Mouse (Mus musculus): Measurements from ENCODE around the gene Plekhm1. TPM values are rescaled to one million over a fixed set of nuclear protein-coding genes. Genes with fewer than 3 reads are reported as not detected.

The Plekhm1 gene
- polyA plus RNA-seq, 1 experiment from 2014 or later: 11.6 TPM

- H3K27ac ChIP-seq (replicated peaks; ENCODE audit: low read depth, low read length): no peak overlapping the region
- no peak overlapping the region for H3K4me2 ChIP-seq (ENCODE audit: low read length)
- DNase-seq (no peak), ATAC-seq (ENCODE audit: low FRiP score, low TSS enrichment) (no peak)
- H3K27me3 ChIP-seq (ENCODE audit: control insufficient read depth, insufficient read depth, low read length): peaks cover 23% of the 10 kb centered on the region
- WGBS: 93% methylated on average over 2 of the region's 2 CpGs
- no peak overlapping the region for H3K4me3 ChIP-seq (replicated peaks; ENCODE audit: low read depth, low read length)
- no peak overlapping the region for H3K9ac ChIP-seq (replicated peaks; ENCODE audit: low read length)
- H3K9me3 ChIP-seq (ENCODE audit: control insufficient read depth, low read length): no peaks in the 10 kb centered on the region
- H3K36me3 ChIP-seq (ENCODE audit: control insufficient read depth, insufficient read depth, low read length): no peaks in the 10 kb centered on the region
- H3K4me1 ChIP-seq (ENCODE audit: control insufficient read depth, insufficient read depth, low read length): 0 out of 2 replicates have a peak, but pooled peaks cover 3% of the 10 kb centered on the region
Observed at GRCm38 (mm10) chr11:103337180-103337579, 75.3 kb downstream of the Plekhm1 start.

- no peaks in the 10 kb centered on the region for H3K9me3 ChIP-seq (ENCODE audit: control insufficient read depth, low read length)
- no peak for ATAC-seq (ENCODE audit: low FRiP score, low TSS enrichment)
- no peak overlapping the region for H3K4me2 ChIP-seq (ENCODE audit: low read length)
- H3K4me3 ChIP-seq (replicated peaks; ENCODE audit: low read depth, low read length): no peak overlapping the region
- 0 out of 2 replicates have a peak, but pooled peaks cover 3% of the 10 kb centered on the region for H3K4me1 ChIP-seq (ENCODE audit: control insufficient read depth, insufficient read depth, low read length)
- H3K9ac ChIP-seq (replicated peaks; ENCODE audit: low read length): no peak overlapping the region
- H3K36me3 ChIP-seq (ENCODE audit: control insufficient read depth, insufficient read depth, low read length): no peaks in the 10 kb centered on the region
- WGBS: 86% methylated on average over 5 of the region's 5 CpGs
- H3K27me3 ChIP-seq (ENCODE audit: control insufficient read depth, insufficient read depth, low read length): peaks cover 23% of the 10 kb centered on the region
- no peak overlapping the region for H3K27ac ChIP-seq (replicated peaks; ENCODE audit: low read depth, low read length)
- no peak for DNase-seq
Observed at GRCm38 (mm10) chr11:103335561-103335960, 76.9 kb downstream of the Plekhm1 start.

DNA sequence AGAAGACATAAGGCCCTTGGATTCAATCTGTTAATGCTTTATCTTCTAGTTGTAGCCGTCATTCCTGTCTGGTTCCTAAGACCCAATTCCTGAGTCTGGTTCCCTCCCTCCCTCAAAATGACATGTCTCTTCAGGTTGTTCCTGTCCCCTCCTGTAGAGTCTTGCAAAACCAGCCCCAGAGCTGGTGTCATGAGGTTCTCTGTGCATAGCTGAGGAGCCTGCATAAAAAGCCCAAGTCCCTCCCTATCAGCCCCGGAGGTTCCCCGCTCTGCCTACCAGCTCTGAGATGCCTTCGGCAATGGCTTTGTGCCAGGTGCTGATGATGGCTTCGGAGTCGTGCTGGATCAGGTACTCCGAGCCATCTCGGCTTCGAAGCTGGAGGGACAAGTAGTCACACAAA, 77.6 kb downstream of the Plekhm1 start:
- DNase-seq (no peak), ATAC-seq (ENCODE audit: low FRiP score, low TSS enrichment) (no peak)
- no peak overlapping the region for H3K4me2 ChIP-seq (ENCODE audit: low read length)
- no peaks in the 10 kb centered on the region for H3K9me3 ChIP-seq (ENCODE audit: control insufficient read depth, low read length)
- H3K4me3 ChIP-seq (replicated peaks; ENCODE audit: low read depth, low read length): no peak overlapping the region
- WGBS: 84% methylated on average over 9 of the region's 9 CpGs
- no peak overlapping the region for H3K27ac ChIP-seq (replicated peaks; ENCODE audit: low read depth, low read length)
- H3K36me3 ChIP-seq (ENCODE audit: control insufficient read depth, insufficient read depth, low read length): no peaks in the 10 kb centered on the region
- 0 out of 2 replicates have a peak, but pooled peaks cover 3% of the 10 kb centered on the region for H3K4me1 ChIP-seq (ENCODE audit: control insufficient read depth, insufficient read depth, low read length)
- H3K9ac ChIP-seq (replicated peaks; ENCODE audit: low read length): no peak overlapping the region
- peaks cover 23% of the 10 kb centered on the region for H3K27me3 ChIP-seq (ENCODE audit: control insufficient read depth, insufficient read depth, low read length)

GRCm38 (mm10) chr11:103333719-103334398, 78.6 kb downstream of the Plekhm1 start:
- DNase-seq (peak; percentile 76), ATAC-seq (ENCODE audit: low FRiP score, low TSS enrichment) (0 out of 2 replicates have a peak, but pooled peaks have one; percentile 34)
- Histone ChIP-seq H3K9ac (replicated peaks; ENCODE audit: low read length) (peak overlapping the region; percentile 21; the same call in 1 of the 2 replicates), H3K4me1 (ENCODE audit: control insufficient read depth, insufficient read depth, low read length) (0 out of 2 replicates have a peak, but pooled peaks cover 3% of the 10 kb centered on the region), H3K27me3 (ENCODE audit: control insufficient read depth, insufficient read depth, low read length) (peaks cover 23% of the 10 kb centered on the region), H3K9me3 (ENCODE audit: control insufficient read depth, low read length) (no peaks in the 10 kb centered on the region), H3K27ac (replicated peaks; ENCODE audit: low read depth, low read length) (no peak overlapping the region), H3K36me3 (ENCODE audit: control insufficient read depth, insufficient read depth, low read length) (no peaks in the 10 kb centered on the region), H3K4me3 (replicated peaks; ENCODE audit: low read depth, low read length) (peak overlapping the region; percentile 25), H3K4me2 (ENCODE audit: low read length) (peak overlapping the region; percentile 55)
- 17% methylated on average over 40 of the region's 40 CpGs for WGBS

GRCm38 (mm10) chr11:103332890-103333651, 79.4 kb downstream of the Plekhm1 start:
- WGBS: 20% methylated on average over 34 of the region's 34 CpGs

DNA sequence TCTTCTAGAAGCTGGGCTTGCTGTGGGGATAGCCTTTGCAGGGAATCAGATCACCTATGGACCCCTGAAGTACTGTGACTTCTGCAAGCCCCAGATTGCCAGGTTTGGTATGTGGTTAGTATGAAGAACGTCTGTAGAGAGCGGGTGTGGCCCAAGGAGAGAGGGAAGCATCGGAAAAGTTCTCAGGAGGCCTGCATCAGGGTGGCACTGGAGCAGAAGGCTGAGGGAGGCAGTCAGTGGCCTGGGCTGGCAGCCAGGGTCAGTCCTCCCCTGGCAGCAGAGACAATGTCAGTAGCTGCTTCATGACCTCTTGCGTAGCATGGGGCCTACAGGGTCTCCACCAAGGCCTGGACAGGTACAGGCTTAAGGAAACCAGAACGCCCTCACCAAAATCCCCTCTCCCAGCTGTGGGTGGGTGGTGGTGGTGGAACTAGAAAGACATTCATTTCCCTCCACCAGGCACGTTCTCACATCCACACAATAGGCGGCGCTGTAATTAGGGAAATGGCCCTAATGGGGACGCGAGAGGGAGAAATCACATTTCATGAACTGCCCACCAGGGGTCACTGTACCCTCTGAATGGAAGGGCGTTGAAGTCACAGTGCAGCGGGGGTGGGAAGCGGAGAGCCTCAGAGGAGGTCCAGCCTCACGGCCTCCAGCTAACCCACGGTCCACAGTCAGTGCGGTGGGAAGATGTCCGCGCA, 80.1 kb downstream of the Plekhm1 start:
- peaks cover 23% of the 10 kb centered on the region for H3K27me3 ChIP-seq (ENCODE audit: control insufficient read depth, insufficient read depth, low read length)
- no peaks in the 10 kb centered on the region for H3K36me3 ChIP-seq (ENCODE audit: control insufficient read depth, insufficient read depth, low read length)
- peak; percentile 37; the same call in 1 of the 2 replicates for ATAC-seq (ENCODE audit: low FRiP score, low TSS enrichment)
- H3K4me1 ChIP-seq (ENCODE audit: control insufficient read depth, insufficient read depth, low read length): 0 out of 2 replicates have a peak, but pooled peaks cover 3% of the 10 kb centered on the region
- no peaks in the 10 kb centered on the region for H3K9me3 ChIP-seq (ENCODE audit: control insufficient read depth, low read length)
- H3K4me2 ChIP-seq (ENCODE audit: low read length): peak overlapping the region; percentile 55
- H3K27ac ChIP-seq (replicated peaks; ENCODE audit: low read depth, low read length): no peak overlapping the region
- H3K9ac ChIP-seq (replicated peaks; ENCODE audit: low read length): peak overlapping the region; percentile 21; the same call in 1 of the 2 replicates
- DNase-seq: peak; percentile 90
- peak overlapping the region; percentile 25 for H3K4me3 ChIP-seq (replicated peaks; ENCODE audit: low read depth, low read length)
- 22% methylated on average over 18 of the region's 18 CpGs for WGBS

More at GRCm38 (mm10) chr11:103332890-103333651, 79.4 kb downstream of the Plekhm1 start:
- Histone ChIP-seq H3K4me1 (ENCODE audit: control insufficient read depth, insufficient read depth, low read length) (0 out of 2 replicates have a peak, but pooled peaks cover 3% of the 10 kb centered on the region), H3K4me2 (ENCODE audit: low read length) (peak overlapping the region; percentile 55), H3K4me3 (replicated peaks; ENCODE audit: low read depth, low read length) (peak overlapping the region; percentile 25), H3K27ac (replicated peaks; ENCODE audit: low read depth, low read length) (0 out of 2 replicates have a peak overlapping the region, but pooled peaks have one; percentile 6), H3K9me3 (ENCODE audit: control insufficient read depth, low read length) (no peaks in the 10 kb centered on the region), H3K9ac (replicated peaks; ENCODE audit: low read length) (peak overlapping the region; percentile 21; the same call in 1 of the 2 replicates), H3K36me3 (ENCODE audit: control insufficient read depth, insufficient read depth, low read length) (no peaks in the 10 kb centered on the region), H3K27me3 (ENCODE audit: control insufficient read depth, insufficient read depth, low read length) (peaks cover 23% of the 10 kb centered on the region)
- peak; percentile 53 for DNase-seq
- ATAC-seq (ENCODE audit: low FRiP score, low TSS enrichment): 0 out of 2 replicates have a peak, but pooled peaks have one; percentile 46

GRCm38 (mm10) chr11:103331502-103332185, 80.8 kb downstream of the Plekhm1 start:
- Histone ChIP-seq H3K4me1 (ENCODE audit: control insufficient read depth, insufficient read depth, low read length) (0 out of 2 replicates have a peak, but pooled peaks cover 3% of the 10 kb centered on the region), H3K9me3 (ENCODE audit: control insufficient read depth, low read length) (no peaks in the 10 kb centered on the region), H3K36me3 (ENCODE audit: control insufficient read depth, insufficient read depth, low read length) (no peaks in the 10 kb centered on the region), H3K4me2 (ENCODE audit: low read length) (no peak overlapping the region), H3K27me3 (ENCODE audit: control insufficient read depth, insufficient read depth, low read length) (peaks cover 23% of the 10 kb centered on the region), H3K9ac (replicated peaks; ENCODE audit: low read length) (no peak overlapping the region), H3K4me3 (replicated peaks; ENCODE audit: low read depth, low read length) (no peak overlapping the region), H3K27ac (replicated peaks; ENCODE audit: low read depth, low read length) (no peak overlapping the region)
- 93% methylated on average over 10 of the region's 10 CpGs for WGBS
- DNase-seq: no peak
- no peak for ATAC-seq (ENCODE audit: low FRiP score, low TSS enrichment)

Measured in midbrain, embryonic 14.5 days (tissue).